Mouse (Mus musculus) heart, postnatal 0 days (tissue): ENCODE measurements around the gene Atp13a3. TPM values are rescaled to one million over a fixed set of nuclear protein-coding genes. Genes with fewer than 3 reads are reported as not detected.

Source experiments
- ATAC-seq: fragments of 200-750 bp; cut with Nextera tagmentation; 2 replicates; pipeline ENCODE4 v1.8.0; 2017; ENCODE audit warnings: low read depth, moderate number of reproducible peaks, moderate library complexity; ENCODE audit not compliant: insufficient read depth
- DNase-seq: peaks from one replicate; pipeline ENCODE4 v3.0.0-alpha.2; 2016; ENCODE audit warnings: low spot score
- H3K27ac ChIP-seq: fragments of 300-500 bp; sonication (generic); 2 replicates; pipeline ENCODE4 v1.5.1; 2014; ENCODE audit warnings: low read depth, mild to moderate bottlenecking
- H3K27me3 ChIP-seq: fragments of 300-500 bp; sonication (generic); 2 replicates; pipeline ENCODE4 v1.6.1; 2014; ENCODE audit warnings: low read length, mixed read lengths; ENCODE audit not compliant: control insufficient read depth, insufficient read depth
- H3K36me3 ChIP-seq: fragments of 300-500 bp; sonication (generic); replicated peaks from 2 replicates; pipeline ENCODE4 v1.6.1; 2014; ENCODE audit warnings: low read length, mixed read lengths; ENCODE audit not compliant: control insufficient read depth, insufficient read depth
- H3K4me1 ChIP-seq: fragments of 300-500 bp; sonication (generic); 2 replicates; pipeline ENCODE4 v1.6.1; 2014; ENCODE audit warnings: antibody characterized with exemption; ENCODE audit not compliant: control insufficient read depth, insufficient read depth
- H3K4me2 ChIP-seq: fragments of 300-500 bp; sonication (generic); 2 replicates; pipeline ENCODE4 v1.6.1; 2014; ENCODE audit warnings: low read depth, mild to moderate bottlenecking, low read length, moderate library complexity
- H3K4me3 ChIP-seq: fragments of 300-500 bp; sonication (generic); 2 replicates; pipeline ENCODE4 v1.5.1; 2014; ENCODE audit warnings: low read depth, low read length
- H3K9ac ChIP-seq: fragments of 300-500 bp; sonication (generic); replicated peaks from 2 replicates; pipeline ENCODE4 v1.6.1; 2014; ENCODE audit warnings: low read depth, low read length, mixed read lengths
- H3K9me3 ChIP-seq: fragments of 300-500 bp; sonication (generic); replicated peaks from 2 replicates; pipeline ENCODE4 v1.6.1; 2016; ENCODE audit warnings: low read length; ENCODE audit not compliant: control insufficient read depth
- CTCF ChIP-seq: IDR thresholded peaks from 2 replicates; pipeline ENCODE4 v1.5.1; 2016; ENCODE audit warnings: antibody characterized with exemption, control low read depth, low read depth
- EP300 ChIP-seq: IDR thresholded peaks from 2 replicates; pipeline ENCODE4 v1.6.1; 2016; ENCODE audit warnings: antibody characterized with exemption, low read depth
- WGBS: fragments of 180-500 bp; shearing (Covaris S2); extraction: QIAGEN DNeasy Blood & Tissue Kit; methylation state at CpG from one replicate; pipeline ENCODE4 v1.1.7; 2014; 5-methylcytosine and 5-hydroxymethylcytosine counted together
- polyA plus RNA-seq: library from polyadenylated mRNA; unstranded; fragments of >200 nt; fragmentation: Nextera tagmentation; extraction: Ambion mirVana; gene quantifications from 2 replicates; pipeline ENCODE4 v1.2.1, GENCODE M21; 2015
- total RNA-seq: library from RNA; depleted of rRNA; stranded (reverse); fragments of >200 nt; gene quantifications from 2 replicates; pipeline ENCODE4 v1.2.3, GENCODE M21; 2014; ENCODE audit warnings: low replicate concordance

The Atp13a3 gene
- total and polyA plus RNA-seq, 2 experiments from 2014 or later: 4.5 to 27.1 TPM

DNA sequence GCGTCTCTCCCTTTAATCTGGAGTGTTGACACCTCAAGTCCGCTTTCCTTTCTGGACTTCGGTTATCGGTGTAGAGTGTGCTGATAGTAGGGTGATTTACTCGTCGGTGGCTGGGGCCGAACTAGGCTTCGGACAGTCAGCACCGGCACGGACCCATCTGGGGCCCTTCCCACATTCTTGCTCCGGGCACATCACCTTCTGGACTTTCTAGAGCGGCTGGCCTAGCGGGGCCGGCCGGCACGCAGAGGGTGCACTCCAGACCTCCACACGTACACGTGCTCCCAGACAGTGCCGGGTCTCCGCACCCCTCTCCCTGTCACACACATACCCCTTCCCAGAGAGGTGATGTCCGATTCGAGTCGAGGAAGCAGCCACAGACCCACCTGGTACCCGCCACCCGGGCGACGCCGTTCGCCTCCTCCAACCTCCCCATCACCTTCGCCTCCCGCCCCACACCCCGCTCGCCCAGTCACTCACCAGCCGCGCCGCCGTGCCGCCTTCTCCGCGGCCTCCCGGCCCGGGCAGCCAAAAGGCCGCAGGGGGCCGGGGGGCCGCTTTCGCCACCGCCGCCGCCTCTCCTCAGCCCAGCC, 17.8 kb downstream of the Atp13a3 start:
- Histone ChIP-seq H3K27ac (peak overlapping the region; percentile 63), H3K4me1 (peaks cover 16% of the 10 kb centered on the region), H3K9ac (peak overlapping the region; percentile 82), H3K4me2 (peak overlapping the region; percentile 92), H3K36me3 (peaks cover under 1% of the 10 kb centered on the region), H3K27me3 (no peaks in the 10 kb centered on the region), H3K9me3 (peaks cover 3% of the 10 kb centered on the region; the same call in 1 of the 2 replicates), H3K4me3 (peak overlapping the region; percentile 83)
- ATAC-seq: peak; percentile 47
- WGBS: under 1% methylated on average over 46 of the region's 49 CpGs
- DNase-seq: peak; percentile 13
- 0 out of 2 replicates have a peak, but pooled peaks have one; percentile 6 for TF ChIP-seq EP300
- no peak for TF ChIP-seq CTCF

DNA sequence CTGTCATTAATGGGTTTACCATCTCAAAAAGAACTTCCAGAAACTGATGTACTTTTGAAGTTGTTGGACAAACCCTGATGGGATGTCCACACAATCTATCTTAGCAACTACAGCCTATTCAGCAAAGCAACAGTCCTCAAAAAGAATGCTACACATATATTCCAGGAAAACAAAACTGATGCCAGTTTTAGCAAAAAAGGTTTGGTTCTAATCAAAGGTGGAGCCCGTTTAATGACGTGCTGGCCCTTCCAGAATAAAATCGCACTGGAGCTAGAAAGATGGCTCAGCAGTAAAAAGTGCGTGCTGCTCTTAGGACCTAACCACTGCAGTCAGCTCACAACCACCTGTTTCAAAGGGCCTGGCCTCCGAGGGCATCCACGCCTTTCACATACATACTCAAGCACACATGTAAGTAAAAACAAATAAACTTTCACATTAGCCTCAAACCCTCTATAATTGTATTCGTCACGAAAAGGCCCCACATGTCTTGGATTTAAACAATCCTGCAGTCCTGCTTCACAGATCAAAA, 18.8 kb downstream of the Atp13a3 start:
- no peaks in the 10 kb centered on the region for H3K9me3 ChIP-seq
- ATAC-seq: no peak

GRCm38 (mm10) chr16:30385531-30385930, 20.2 kb downstream of the Atp13a3 start:
- DNase-seq: no peak
- H3K36me3 ChIP-seq: peaks cover 8% of the 10 kb centered on the region
- ATAC-seq: no peak

More for the DNA sequence above, 18.8 kb downstream of the Atp13a3 start:
- Histone ChIP-seq H3K27me3 (no peaks in the 10 kb centered on the region), H3K9ac (no peak overlapping the region), H3K4me3 (no peak overlapping the region), H3K27ac (no peak overlapping the region), H3K4me2 (peak overlapping the region; percentile 92), H3K4me1 (peaks cover 16% of the 10 kb centered on the region), H3K36me3 (peaks cover 8% of the 10 kb centered on the region)
- WGBS: 87% methylated on average over 8 of the region's 8 CpGs
- TF ChIP-seq CTCF: no peak
- TF ChIP-seq EP300: no peak
- no peak for DNase-seq

DNA sequence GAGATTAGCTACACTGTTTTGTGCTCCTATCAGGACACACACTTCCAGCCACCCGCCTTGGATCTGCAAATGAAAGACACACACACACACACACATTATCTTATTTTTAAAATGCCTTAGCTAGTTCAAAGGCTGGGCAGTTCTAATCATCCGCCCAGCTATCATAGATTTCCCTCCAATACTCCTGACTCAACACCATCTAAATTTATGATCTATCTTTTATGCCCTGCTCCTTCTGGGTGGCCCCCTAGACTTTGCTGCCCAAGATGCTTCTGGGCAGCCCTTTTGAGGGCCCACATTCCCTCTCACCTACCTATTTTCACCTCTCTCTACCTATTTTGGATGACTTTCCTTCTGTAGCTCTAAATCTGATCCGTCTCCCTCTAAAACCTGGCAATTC, 29.5 kb downstream of the Atp13a3 start:
- no peaks in the 10 kb centered on the region for H3K4me1 ChIP-seq
- TF ChIP-seq EP300: no peak
- no peak for TF ChIP-seq CTCF
- H3K27ac ChIP-seq: no peak overlapping the region
- WGBS: 64% methylated on average over 3 of the region's 3 CpGs
- no peaks in the 10 kb centered on the region for H3K27me3 ChIP-seq
- 0 out of 2 replicates have a peak, but pooled peaks cover 4% of the 10 kb centered on the region for H3K36me3 ChIP-seq
- ATAC-seq: no peak
- H3K9me3 ChIP-seq: no peaks in the 10 kb centered on the region
- H3K4me2 ChIP-seq: no peak overlapping the region
- no peak for DNase-seq
- no peak overlapping the region for H3K9ac ChIP-seq
- H3K4me3 ChIP-seq: no peak overlapping the region

More at GRCm38 (mm10) chr16:30385531-30385930, 20.2 kb downstream of the Atp13a3 start:
- peaks cover 16% of the 10 kb centered on the region for H3K4me1 ChIP-seq
- no peak overlapping the region for H3K4me2 ChIP-seq
- WGBS: 87% methylated on average over 1 of the region's 1 CpGs
- H3K9me3 ChIP-seq: no peaks in the 10 kb centered on the region
- H3K27me3 ChIP-seq: no peaks in the 10 kb centered on the region
- H3K4me3 ChIP-seq: no peak overlapping the region
- no peak overlapping the region for H3K27ac ChIP-seq
- no peak for TF ChIP-seq CTCF
- no peak for TF ChIP-seq EP300
- H3K9ac ChIP-seq: no peak overlapping the region

DNA sequence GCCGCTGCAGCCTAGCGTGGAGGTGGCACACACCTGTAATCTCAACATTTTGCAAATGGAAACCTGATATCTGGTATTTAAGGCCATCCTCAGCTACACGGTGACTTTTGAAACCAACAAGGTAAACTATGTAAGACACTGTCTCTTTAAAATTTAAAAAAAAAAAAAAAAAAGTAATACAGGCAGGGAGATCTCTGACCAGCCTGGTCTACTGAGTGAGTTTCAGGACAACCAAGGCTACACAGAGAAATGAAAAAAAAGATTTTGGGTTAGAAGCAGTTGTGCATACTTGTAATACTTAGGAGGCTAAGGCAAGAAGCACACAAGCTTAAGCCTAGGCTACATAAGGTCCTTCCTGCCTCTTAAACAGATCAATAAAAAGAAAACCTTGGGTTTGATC, 30.8 kb downstream of the Atp13a3 start:
- no peak overlapping the region for H3K4me2 ChIP-seq
- H3K36me3 ChIP-seq: no peaks in the 10 kb centered on the region
- DNase-seq: no peak
- no peaks in the 10 kb centered on the region for H3K27me3 ChIP-seq
- H3K9me3 ChIP-seq: no peaks in the 10 kb centered on the region
- ATAC-seq: no peak
- no peak overlapping the region for H3K9ac ChIP-seq
- no peaks in the 10 kb centered on the region for H3K4me1 ChIP-seq
- TF ChIP-seq EP300 (no peak), CTCF (no peak)
- no peak overlapping the region for H3K27ac ChIP-seq
- WGBS: 82% methylated on average over 3 of the region's 3 CpGs
- H3K4me3 ChIP-seq: no peak overlapping the region
